Mouse (Mus musculus) lung, postnatal 0 days (tissue): ENCODE measurements at regions not wholly inside any gene's neighbourhood (a gene's known extent, or its start where the extent isn't known, plus 50 kb on each side); places are given as distances from the start of the nearest gene placed in this dataset.

ENCODE experiments used
- ATAC-seq: fragments of 200-750 bp; cut with Nextera tagmentation; 2 replicates; pipeline ENCODE4 v1.8.0; 2017; ENCODE audit warnings: moderate library complexity
- DNase-seq: peaks from one replicate; pipeline ENCODE4 v3.0.0-alpha.2; 2016; ENCODE audit warnings: low spot score
- H3K27ac ChIP-seq: fragments of 300-500 bp; sonication (generic); 2 replicates; pipeline ENCODE4 v1.5.1; 2014; ENCODE audit warnings: antibody characterized with exemption, mild to moderate bottlenecking, low read length, mixed read lengths
- H3K27me3 ChIP-seq: fragments of 300-500 bp; sonication (generic); replicated peaks from 2 replicates; pipeline ENCODE4 v1.6.1; 2014; ENCODE audit warnings: low read length, mixed read lengths; ENCODE audit not compliant: insufficient read depth
- H3K36me3 ChIP-seq: fragments of 300-500 bp; sonication (generic); 2 replicates; pipeline ENCODE4 v1.6.1; 2014; ENCODE audit warnings: low read length, mixed read lengths; ENCODE audit not compliant: insufficient read depth
- H3K4me1 ChIP-seq: fragments of 300-500 bp; sonication (generic); 2 replicates; pipeline ENCODE4 v1.6.1; 2014; ENCODE audit warnings: antibody characterized with exemption, low read depth, low read length, mixed read lengths; ENCODE audit not compliant: insufficient read depth
- H3K4me2 ChIP-seq: fragments of 300-500 bp; sonication (generic); replicated peaks from 2 replicates; pipeline ENCODE4 v1.6.1; 2014; ENCODE audit warnings: low read depth, mild to moderate bottlenecking, low read length, moderate library complexity, mixed read lengths
- H3K4me3 ChIP-seq: fragments of 300-500 bp; sonication (generic); 2 replicates; pipeline ENCODE4 v1.5.1; 2014; ENCODE audit warnings: low read depth, low read length
- H3K9ac ChIP-seq: fragments of 300-500 bp; sonication (generic); replicated peaks from 2 replicates; pipeline ENCODE4 v1.6.1; 2014; ENCODE audit warnings: low read depth, mild to moderate bottlenecking
- H3K9me3 ChIP-seq: fragments of 300-500 bp; sonication (generic); 2 replicates; pipeline ENCODE4 v1.6.1; 2016; ENCODE audit warnings: low read length, mixed read lengths
- CTCF ChIP-seq: IDR thresholded peaks from 2 replicates; pipeline ENCODE4 v1.5.1; 2016; ENCODE audit warnings: antibody characterized with exemption, mild to moderate bottlenecking
- EP300 ChIP-seq: IDR thresholded peaks from 2 replicates; pipeline ENCODE4 v1.6.1; 2016; ENCODE audit warnings: antibody characterized with exemption, mild to moderate bottlenecking, control low read depth
- WGBS: fragments of 180-500 bp; shearing (Covaris S2); extraction: QIAGEN DNeasy Blood & Tissue Kit; methylation state at CpG from one replicate; pipeline ENCODE4 v1.1.7; 2014; 5-methylcytosine and 5-hydroxymethylcytosine counted together

DNA sequence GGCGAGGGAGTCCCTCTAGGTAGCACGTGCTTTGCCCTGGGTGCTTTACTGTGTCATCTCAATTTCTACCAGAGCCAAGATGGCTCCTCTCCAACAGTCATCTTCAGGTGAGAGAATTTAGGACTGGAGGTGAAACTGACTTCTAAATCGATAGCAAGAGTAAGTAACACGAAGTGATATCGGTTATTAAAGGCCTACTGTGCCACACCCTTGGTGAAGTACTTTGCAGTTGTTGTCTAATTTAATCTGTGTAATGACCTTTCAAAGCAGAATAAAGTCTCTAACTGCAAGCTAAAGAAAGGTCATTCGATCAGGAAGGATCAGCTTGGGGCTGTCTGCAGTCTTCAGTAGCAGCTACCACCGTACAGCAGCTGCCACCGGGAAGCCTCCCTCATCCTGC, 89.5 kb upstream of the St6galnac5 start:
- Histone ChIP-seq H3K9ac (no peak overlapping the region), H3K9me3 (no peaks in the 10 kb centered on the region), H3K4me2 (no peak overlapping the region), H3K4me3 (no peak overlapping the region), H3K4me1 (no peaks in the 10 kb centered on the region), H3K27me3 (no peaks in the 10 kb centered on the region), H3K36me3 (no peaks in the 10 kb centered on the region), H3K27ac (no peak overlapping the region)
- ATAC-seq (no peak), DNase-seq (no peak)
- 88% methylated on average over 8 of the region's 8 CpGs for WGBS
- TF ChIP-seq CTCF (no peak), EP300 (no peak)

GRCm38 (mm10) chr3:153071123-153071522, 89.1 kb upstream of the St6galnac5 start:
- Histone ChIP-seq H3K4me2 (no peak overlapping the region), H3K9ac (no peak overlapping the region), H3K27me3 (no peaks in the 10 kb centered on the region), H3K4me3 (no peak overlapping the region), H3K4me1 (no peaks in the 10 kb centered on the region), H3K9me3 (no peaks in the 10 kb centered on the region), H3K27ac (no peak overlapping the region), H3K36me3 (no peaks in the 10 kb centered on the region)
- no peak for ATAC-seq
- TF ChIP-seq EP300 (no peak), CTCF (no peak)
- WGBS = 77% methylated on average over 3 of the region's 3 CpGs
- no peak for DNase-seq

DNA sequence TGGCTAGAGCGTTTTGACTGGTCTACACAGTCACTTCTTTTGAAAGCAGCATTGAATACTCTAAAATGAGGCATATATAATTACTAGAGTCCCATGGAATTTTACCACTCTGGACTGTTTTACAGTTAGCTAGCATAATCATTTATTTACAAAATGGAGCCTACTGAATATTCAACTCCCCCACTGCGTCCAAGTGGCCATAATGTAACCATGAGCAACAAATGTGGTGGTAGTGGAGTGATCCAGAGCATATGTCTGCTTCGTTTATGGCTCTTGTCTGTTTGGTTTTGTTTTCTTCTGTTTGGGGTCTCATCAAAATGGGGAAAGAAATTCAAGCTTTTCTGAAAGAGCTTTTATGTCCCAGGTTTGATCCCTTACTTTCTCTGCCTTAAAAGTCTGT, 83.8 kb upstream of the St6galnac5 start:
- Histone ChIP-seq H3K9ac (no peak overlapping the region), H3K4me3 (no peak overlapping the region), H3K4me2 (no peak overlapping the region), H3K27me3 (no peaks in the 10 kb centered on the region), H3K27ac (no peak overlapping the region), H3K4me1 (no peaks in the 10 kb centered on the region), H3K36me3 (no peaks in the 10 kb centered on the region), H3K9me3 (no peaks in the 10 kb centered on the region)
- WGBS = 69% methylated on average over 3 of the region's 3 CpGs
- ATAC-seq = no peak
- no peak for DNase-seq
- TF ChIP-seq EP300 = no peak
- TF ChIP-seq CTCF = no peak

- DNase-seq = no peak
- no peak overlapping the region for H3K9ac ChIP-seq
- H3K4me2 ChIP-seq = no peak overlapping the region
- H3K27me3 ChIP-seq = no peaks in the 10 kb centered on the region
- no peaks in the 10 kb centered on the region for H3K9me3 ChIP-seq
- 96% methylated on average over 3 of the region's 3 CpGs for whole genome bisulfite sequencing
- H3K27ac ChIP-seq = no peak overlapping the region
- ATAC-seq = no peak
- TF ChIP-seq EP300 (no peak), CTCF (no peak)
- H3K4me3 ChIP-seq = no peak overlapping the region
- no peaks in the 10 kb centered on the region for H3K4me1 ChIP-seq
- no peaks in the 10 kb centered on the region for H3K36me3 ChIP-seq
Measured at GRCm38 (mm10) chr3:153053163-153053562, 71.1 kb upstream of the St6galnac5 start.

DNA sequence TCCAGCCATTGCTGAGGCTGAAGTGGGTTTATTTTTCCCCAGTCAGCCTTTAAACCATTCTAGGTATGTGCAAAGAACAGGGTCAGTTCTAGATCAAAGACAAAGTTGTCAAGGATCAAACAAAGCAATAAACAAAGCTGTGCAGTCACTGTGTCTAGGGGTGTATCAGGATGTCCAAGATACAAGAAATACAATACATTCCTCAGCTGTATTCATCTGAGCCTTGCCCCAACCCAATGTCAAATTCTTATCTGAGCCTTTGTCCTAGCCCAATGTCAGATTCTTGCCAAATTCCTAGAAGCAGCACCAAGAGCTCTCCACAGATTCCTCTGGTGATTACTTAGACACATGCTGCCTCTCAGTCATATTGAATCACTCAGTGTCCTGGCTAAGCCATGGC, 69.5 kb upstream of the St6galnac5 start:
- DNase-seq = no peak
- ATAC-seq = no peak
- Histone ChIP-seq H3K9me3 (peaks cover 5% of the 10 kb centered on the region; the same call in 1 of the 2 replicates), H3K4me1 (no peaks in the 10 kb centered on the region), H3K4me3 (no peak overlapping the region), H3K4me2 (no peak overlapping the region), H3K36me3 (no peaks in the 10 kb centered on the region), H3K9ac (no peak overlapping the region), H3K27ac (no peak overlapping the region), H3K27me3 (no peaks in the 10 kb centered on the region)
- no peak for TF ChIP-seq EP300
- no peak for TF ChIP-seq CTCF

GRCm38 (mm10) chr3:153045328-153045727, 63.3 kb upstream of the St6galnac5 start:
- Histone ChIP-seq H3K4me3 (no peak overlapping the region), H3K4me1 (no peaks in the 10 kb centered on the region), H3K4me2 (no peak overlapping the region), H3K27me3 (no peaks in the 10 kb centered on the region), H3K27ac (no peak overlapping the region), H3K9ac (no peak overlapping the region), H3K36me3 (no peaks in the 10 kb centered on the region), H3K9me3 (peaks cover 5% of the 10 kb centered on the region; the same call in 1 of the 2 replicates)
- no peak for ATAC-seq
- TF ChIP-seq EP300 (no peak), CTCF (no peak)
- no peak for DNase-seq
- 89% methylated on average over 2 of the region's 2 CpGs for WGBS

DNA sequence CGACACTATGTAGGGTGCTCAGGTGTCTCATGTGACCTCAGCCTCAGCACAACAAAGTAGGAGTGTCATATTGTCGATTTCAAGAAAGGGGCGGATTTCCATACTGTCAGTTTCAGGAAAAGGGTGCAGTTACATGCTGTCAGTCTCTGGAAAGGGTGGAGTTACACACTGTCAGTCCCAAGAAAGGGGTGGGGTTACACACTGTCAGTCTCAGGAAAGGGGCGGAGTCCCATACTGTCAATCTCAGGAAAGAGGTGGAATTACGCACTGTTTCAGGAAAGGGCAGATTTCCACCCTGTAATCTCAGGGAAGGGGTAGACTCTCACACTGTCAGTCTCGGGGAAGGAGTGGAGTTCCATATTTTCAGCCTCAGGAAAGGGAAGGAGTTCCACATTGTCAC, 51.9 kb upstream of the St6galnac5 start:
- DNase-seq (peak; percentile 24), ATAC-seq (peak; percentile 35; the same call in 1 of the 2 replicates)
- H3K27ac ChIP-seq = no peak overlapping the region
- no peak for TF ChIP-seq CTCF
- no peak for TF ChIP-seq EP300
- 79% methylated on average over 6 of the region's 6 CpGs for WGBS
- no peak overlapping the region for H3K4me2 ChIP-seq
- H3K36me3 ChIP-seq = no peaks in the 10 kb centered on the region
- no peak overlapping the region for H3K9ac ChIP-seq
- H3K4me3 ChIP-seq = no peak overlapping the region
- H3K27me3 ChIP-seq = no peaks in the 10 kb centered on the region
- no peaks in the 10 kb centered on the region for H3K9me3 ChIP-seq
- no peaks in the 10 kb centered on the region for H3K4me1 ChIP-seq
